Mouse (Mus musculus) hindbrain, embryonic 10.5 days (tissue): ENCODE measurements around the gene 6030408B16Rik. TPM values are rescaled to one million over a fixed set of nuclear protein-coding genes. Genes with fewer than 3 reads are reported as not detected.

Experiments used
- DNase-seq: peaks from one replicate; pipeline ENCODE4 v3.0.0-alpha.2; 2017; ENCODE audit warnings: low spot score
- H3K27ac ChIP-seq: fragments of 300-500 bp; sonication (generic); 2 replicates; pipeline ENCODE4 v1.5.1; 2016; ENCODE audit warnings: mild to moderate bottlenecking, moderate library complexity
- H3K27me3 ChIP-seq: fragments of 300-500 bp; sonication (generic); 2 replicates; pipeline ENCODE4 v1.6.1; 2016; ENCODE audit warnings: mild to moderate bottlenecking; ENCODE audit not compliant: poor library complexity, insufficient read depth, severe bottlenecking
- H3K36me3 ChIP-seq: fragments of 300-500 bp; sonication (generic); 2 replicates; pipeline ENCODE4 v1.6.1; 2016; ENCODE audit warnings: mild to moderate bottlenecking, moderate library complexity
- H3K4me1 ChIP-seq: fragments of 300-500 bp; sonication (generic); replicated peaks from 2 replicates; pipeline ENCODE4 v1.6.1; 2016; ENCODE audit warnings: mild to moderate bottlenecking
- H3K4me3 ChIP-seq: fragments of 300-500 bp; sonication (generic); 2 replicates; pipeline ENCODE4 v1.5.1; 2016; ENCODE audit warnings: mild to moderate bottlenecking, moderate library complexity
- H3K9me3 ChIP-seq: fragments of 300-500 bp; sonication (generic); 2 replicates; pipeline ENCODE4 v1.6.1; 2016; ENCODE audit warnings: mild to moderate bottlenecking, moderate library complexity
- WGBS: fragments of 180-500 bp; shearing (Covaris S2); methylation state at CpG from one replicate; pipeline ENCODE4 v1.1.7; 2016; 5-methylcytosine and 5-hydroxymethylcytosine counted together
- polyA plus RNA-seq: library from polyadenylated mRNA; unstranded; fragments of >200 nt; fragmentation: Nextera tagmentation; extraction: Ambion mirVana; gene quantifications from 2 replicates; pipeline ENCODE4 v1.2.1, GENCODE M21; 2016

Gene 6030408B16Rik
- polyA plus RNA-seq, 1 experiment from 2014 or later: 0.39 TPM

- Histone ChIP-seq H3K9me3 (no peaks in the 10 kb centered on the region), H3K27me3 (peaks cover 26% of the 10 kb centered on the region), H3K4me1 (peaks cover 55% of the 10 kb centered on the region), H3K36me3 (no peaks in the 10 kb centered on the region), H3K4me3 (no peak overlapping the region), H3K27ac (peak overlapping the region; percentile 13; the same call in 1 of the 2 replicates)
- DNase-seq: no peak
- 81% methylated on average over 14 of the region's 14 CpGs for WGBS
Measured at GRCm38 (mm10) chr15:101256463-101257206, 36.4 kb upstream of the 6030408B16Rik start.

DNA sequence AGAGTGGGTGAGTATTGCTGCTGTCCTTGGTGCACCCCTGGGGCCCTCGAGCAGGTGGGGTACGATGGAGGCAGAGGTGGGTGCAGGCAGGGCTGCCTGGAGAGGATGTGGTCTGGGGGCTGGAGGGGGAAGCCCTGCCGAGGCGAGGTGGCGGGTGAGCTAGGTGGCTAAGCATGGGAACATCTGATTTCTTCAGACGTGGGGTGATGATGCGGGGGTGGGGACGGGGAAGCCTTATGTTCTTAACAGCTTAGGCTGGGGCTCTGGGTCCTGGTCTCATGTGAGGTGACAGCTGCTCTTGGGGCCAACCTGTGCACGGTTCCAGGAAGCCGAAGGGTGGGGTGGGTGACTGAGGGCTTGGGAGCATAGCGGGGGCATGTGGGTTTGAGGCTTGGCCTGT, 34.6 kb upstream of the 6030408B16Rik start:
- 89% methylated on average over 11 of the region's 11 CpGs for WGBS
- peaks cover 16% of the 10 kb centered on the region for H3K27me3 ChIP-seq
- no peak for DNase-seq
- H3K4me3 ChIP-seq: no peak overlapping the region
- H3K36me3 ChIP-seq: no peaks in the 10 kb centered on the region
- peaks cover 66% of the 10 kb centered on the region for H3K4me1 ChIP-seq
- no peak overlapping the region for H3K27ac ChIP-seq
- H3K9me3 ChIP-seq: no peaks in the 10 kb centered on the region

DNA sequence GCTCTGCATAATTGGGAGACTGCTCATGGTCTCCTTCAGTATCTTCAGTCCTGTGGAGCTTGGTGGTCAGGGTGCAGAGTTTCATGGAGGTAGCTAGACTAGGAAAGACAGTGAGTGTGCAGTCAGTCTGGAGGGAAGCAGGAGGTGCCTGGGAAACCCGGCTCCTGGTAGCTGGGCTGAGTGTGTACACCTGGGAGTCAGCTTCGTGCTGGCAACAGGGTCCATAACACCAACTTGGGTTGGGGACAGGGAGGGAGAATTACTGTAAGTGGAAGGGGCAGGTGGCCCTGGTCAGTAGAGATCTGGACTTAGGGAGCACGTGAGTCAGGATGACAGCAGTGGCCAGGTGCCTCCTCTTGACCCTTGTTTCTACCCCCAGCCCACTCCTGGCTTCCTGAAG, 33.1 kb upstream of the 6030408B16Rik start:
- no peak for DNase-seq
- Histone ChIP-seq H3K4me3 (no peak overlapping the region), H3K9me3 (no peaks in the 10 kb centered on the region), H3K4me1 (peaks cover 52% of the 10 kb centered on the region), H3K27ac (no peak overlapping the region), H3K36me3 (no peaks in the 10 kb centered on the region), H3K27me3 (peaks cover 20% of the 10 kb centered on the region)
- 80% methylated on average over 3 of the region's 3 CpGs for WGBS

DNA sequence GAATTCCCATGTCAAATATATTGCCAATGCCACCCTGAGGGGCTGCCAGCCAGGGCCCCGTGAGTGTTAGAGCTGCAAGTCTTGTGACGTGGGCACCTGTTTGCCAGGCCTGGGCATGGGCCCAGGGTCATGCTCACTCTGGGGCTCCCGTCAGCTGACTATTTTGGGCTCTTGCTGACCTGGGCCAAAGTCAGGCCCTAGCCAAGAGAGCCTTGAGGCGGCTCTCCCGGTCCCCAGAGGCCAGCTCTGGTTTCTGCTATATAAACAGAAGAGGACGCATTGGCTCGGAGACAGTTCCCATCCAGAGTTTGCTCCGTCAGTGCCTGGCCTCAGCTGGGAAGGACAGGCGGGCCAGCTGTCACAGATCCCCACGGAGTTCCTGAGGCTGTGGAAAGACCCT, 32.6 kb upstream of the 6030408B16Rik start:
- peaks cover 52% of the 10 kb centered on the region for H3K4me1 ChIP-seq

GRCm38 (mm10) chr15:101260874-101261622, 32.0 kb upstream of the 6030408B16Rik start:
- peak overlapping the region; percentile 64 for H3K27ac ChIP-seq
- H3K4me1 ChIP-seq: peaks cover 53% of the 10 kb centered on the region
- no peaks in the 10 kb centered on the region for H3K36me3 ChIP-seq
- H3K4me3 ChIP-seq: no peak overlapping the region
- H3K27me3 ChIP-seq: peaks cover 26% of the 10 kb centered on the region
- H3K9me3 ChIP-seq: no peaks in the 10 kb centered on the region
- DNase-seq: no peak
- 68% methylated on average over 13 of the region's 13 CpGs for WGBS

More for the DNA sequence above, 32.6 kb upstream of the 6030408B16Rik start:
- Histone ChIP-seq H3K9me3 (no peaks in the 10 kb centered on the region), H3K27ac (no peak overlapping the region), H3K36me3 (no peaks in the 10 kb centered on the region), H3K4me3 (no peak overlapping the region), H3K27me3 (peaks cover 22% of the 10 kb centered on the region)
- whole genome bisulfite sequencing: 57% methylated on average over 10 of the region's 10 CpGs
- no peak for DNase-seq

DNA sequence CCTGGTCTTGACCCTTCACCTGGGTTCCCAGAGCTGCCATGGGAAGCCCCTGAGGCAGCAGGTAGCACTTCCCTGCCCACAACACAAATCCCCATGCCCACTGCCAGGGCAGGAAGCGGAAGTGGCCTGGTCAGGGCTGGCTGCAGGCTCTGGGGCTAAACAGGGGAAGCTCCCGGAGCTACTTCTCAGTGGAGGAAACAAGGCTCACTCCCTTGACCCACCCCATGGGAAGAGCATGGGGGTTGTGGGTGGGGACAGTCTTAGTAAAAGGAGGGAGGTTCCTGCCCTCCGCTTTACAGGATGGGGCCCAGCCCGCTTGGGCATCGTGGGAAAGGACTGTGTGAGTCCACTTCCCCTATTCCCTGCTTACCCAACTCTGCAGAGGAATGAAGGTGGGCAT, 30.5 kb upstream of the 6030408B16Rik start:
- WGBS: 69% methylated on average over 5 of the region's 5 CpGs
- H3K27ac ChIP-seq: no peak overlapping the region

GRCm38 (mm10) chr15:101266132-101266963, 26.7 kb upstream of the 6030408B16Rik start:
- Histone ChIP-seq H3K4me1 (peaks cover 58% of the 10 kb centered on the region), H3K36me3 (peaks cover 8% of the 10 kb centered on the region; the same call in 1 of the 2 replicates), H3K4me3 (peak overlapping the region; percentile 61), H3K27me3 (peaks cover 61% of the 10 kb centered on the region), H3K27ac (peak overlapping the region; percentile 82), H3K9me3 (no peaks in the 10 kb centered on the region)
- WGBS: under 1% methylated on average over 57 of the region's 57 CpGs
- DNase-seq: peak; percentile 77

More for the DNA sequence above, 30.5 kb upstream of the 6030408B16Rik start:
- Histone ChIP-seq H3K36me3 (no peaks in the 10 kb centered on the region), H3K27me3 (peaks cover 41% of the 10 kb centered on the region), H3K4me3 (no peak overlapping the region), H3K9me3 (no peaks in the 10 kb centered on the region), H3K4me1 (peaks cover 55% of the 10 kb centered on the region)
- no peak for DNase-seq

GRCm38 (mm10) chr15:101267053-101268032, 25.7 kb upstream of the 6030408B16Rik start:
- H3K9me3 ChIP-seq: no peaks in the 10 kb centered on the region
- peaks cover 18% of the 10 kb centered on the region for H3K36me3 ChIP-seq
- 7% methylated on average over 25 of the region's 25 CpGs for WGBS
- H3K4me1 ChIP-seq: peaks cover 49% of the 10 kb centered on the region
- peak overlapping the region; percentile 61 for H3K4me3 ChIP-seq
- peak overlapping the region; percentile 82 for H3K27ac ChIP-seq
- peaks cover 61% of the 10 kb centered on the region for H3K27me3 ChIP-seq
- DNase-seq: no peak

- no peak overlapping the region for H3K27ac ChIP-seq
- H3K4me3 ChIP-seq: no peak overlapping the region
- H3K27me3 ChIP-seq: peaks cover 43% of the 10 kb centered on the region
- no peak for DNase-seq
- peaks cover 44% of the 10 kb centered on the region for H3K4me1 ChIP-seq
- H3K36me3 ChIP-seq: peaks cover 38% of the 10 kb centered on the region
- no peaks in the 10 kb centered on the region for H3K9me3 ChIP-seq
- 93% methylated on average over 29 of the region's 29 CpGs for WGBS
Measured at GRCm38 (mm10) chr15:101270101-101270820, 22.8 kb upstream of the 6030408B16Rik start.

- 74% methylated on average over 3 of the region's 3 CpGs for WGBS
- Histone ChIP-seq H3K4me1 (peaks cover 37% of the 10 kb centered on the region), H3K36me3 (peaks cover 38% of the 10 kb centered on the region), H3K27ac (no peak overlapping the region), H3K4me3 (no peak overlapping the region), H3K27me3 (peaks cover 34% of the 10 kb centered on the region), H3K9me3 (no peaks in the 10 kb centered on the region)
- no peak for DNase-seq
Measured at GRCm38 (mm10) chr15:101271107-101271506, 21.9 kb upstream of the 6030408B16Rik start.

- H3K9me3 ChIP-seq: no peaks in the 10 kb centered on the region
- DNase-seq: no peak
- H3K4me1 ChIP-seq: peaks cover 37% of the 10 kb centered on the region
- peaks cover 38% of the 10 kb centered on the region for H3K36me3 ChIP-seq
- WGBS: 85% methylated on average over 15 of the region's 15 CpGs
- H3K27ac ChIP-seq: no peak overlapping the region
- H3K27me3 ChIP-seq: peaks cover 30% of the 10 kb centered on the region
- H3K4me3 ChIP-seq: no peak overlapping the region
Measured at GRCm38 (mm10) chr15:101271513-101271912, 21.5 kb upstream of the 6030408B16Rik start.
